Mouse (Mus musculus): Measurements from ENCODE around the gene Mapt. TPM values are rescaled to one million over a fixed set of nuclear protein-coding genes. Genes with fewer than 3 reads are reported as not detected.

The Mapt gene
- total RNA-seq, 4 experiments from 2014 or later = 70.3 to 90.9 (median 79.7) TPM

- peak; percentile 66 to 75 for DNase-seq (ENCODE audit: low spot score in 2 of 2)
Measured at GRCm38 (mm10) chr11:104272352-104272751, 41.2 kb downstream of the Mapt start.

GRCm38 (mm10) chr11:104275765-104276164, 44.6 kb downstream of the Mapt start:
- no peak for DNase-seq (ENCODE audit: low spot score in 2 of 2)

GRCm38 (mm10) chr11:104278222-104278621, 47.0 kb downstream of the Mapt start:
- DNase-seq (ENCODE audit: low spot score in 2 of 2) = peak; percentile 47 to 52

GRCm38 (mm10) chr11:104279049-104279448, 47.9 kb downstream of the Mapt start:
- DNase-seq (ENCODE audit: low spot score in 2 of 2) = peak in 1 of 2 experiments; percentile 10

GRCm38 (mm10) chr11:104279538-104279937, 48.3 kb downstream of the Mapt start:
- no peak for DNase-seq (ENCODE audit: low spot score in 2 of 2)

GRCm38 (mm10) chr11:104281501-104281900, 50.3 kb downstream of the Mapt start:
- DNase-seq (ENCODE audit: low spot score in 2 of 2) = no peak

GRCm38 (mm10) chr11:104287113-104287512, 55.9 kb downstream of the Mapt start:
- no peak for DNase-seq (ENCODE audit: low spot score in 2 of 2)

- no peak for DNase-seq (ENCODE audit: low spot score in 2 of 2)
Measured at GRCm38 (mm10) chr11:104288835-104289198, 57.6 kb downstream of the Mapt start.

- DNase-seq (ENCODE audit: low spot score in 2 of 2) = peak in 1 of 2 experiments; percentile 51
Measured at GRCm38 (mm10) chr11:104289199-104290031, 58.2 kb downstream of the Mapt start.

GRCm38 (mm10) chr11:104292443-104293220, 61.4 kb downstream of the Mapt start:
- no peak for DNase-seq (ENCODE audit: low spot score in 2 of 2)

GRCm38 (mm10) chr11:104293241-104293640, 62.1 kb downstream of the Mapt start:
- no peak for DNase-seq (ENCODE audit: low spot score in 2 of 2)

- no peak for DNase-seq (ENCODE audit: low spot score in 2 of 2)
Measured at GRCm38 (mm10) chr11:104295145-104295544, 64.0 kb downstream of the Mapt start.

GRCm38 (mm10) chr11:104295656-104296055, 64.5 kb downstream of the Mapt start:
- no peak for DNase-seq (ENCODE audit: low spot score in 2 of 2)

- no peak for DNase-seq (ENCODE audit: low spot score in 2 of 2)
Measured at GRCm38 (mm10) chr11:104297671-104298070, 66.5 kb downstream of the Mapt start.

- no peak for DNase-seq (ENCODE audit: low spot score in 2 of 2)
Measured at GRCm38 (mm10) chr11:104302628-104303027, 71.4 kb downstream of the Mapt start.

- DNase-seq (ENCODE audit: low spot score in 2 of 2) = no peak
Measured at GRCm38 (mm10) chr11:104303088-104303960, 72.1 kb downstream of the Mapt start.

GRCm38 (mm10) chr11:104305711-104306110, 74.5 kb downstream of the Mapt start:
- DNase-seq (ENCODE audit: low spot score in 2 of 2) = no peak

GRCm38 (mm10) chr11:104306483-104306882, 75.3 kb downstream of the Mapt start:
- no peak for DNase-seq (ENCODE audit: low spot score in 2 of 2)

- DNase-seq (ENCODE audit: low spot score in 2 of 2) = no peak
Measured at GRCm38 (mm10) chr11:104307136-104307535, 75.9 kb downstream of the Mapt start.

- DNase-seq (ENCODE audit: low spot score in 2 of 2) = no peak
Measured at GRCm38 (mm10) chr11:104309377-104310225, 78.4 kb downstream of the Mapt start.

Data from gastrocnemius, adult 8-10 months (tissue).